9 mouse cellular contexts compared by ENCODE assay signal in genomic region chr10:75872025-75872914, GRCm38 (mm10). TPM values are rescaled to one million over a fixed set of nuclear protein-coding genes. Genes with fewer than 3 reads are reported as not detected.
A peak's percentile ranks its signal among the peaks of the same experiment; 100 is the strongest.
DNase-seq lines count a peak whose midpoint lies in the region; ATAC-seq and TF ChIP-seq lines count a peak whose summit lies in the region.
"Had no signal": no experiment of that assay in that cellular context is flagged by ENCODE, and none has a peak within 500 bp of the region (broad histone marks: within the 10 kb centered on the region; RNA-seq: fewer than 3 reads in every experiment).

No protein-coding gene starts in this region.

- H3K4me3 ChIP-seq in lung, adult 2 months (replicated peaks; ENCODE audit: extremely low read depth, low read depth, low read length) = peak overlapping the region; percentile 48
- peak overlapping the region; percentile 33 for H3K4me3 ChIP-seq in limb, embryonic 12.5 days (replicated peaks)
- peak overlapping the region; percentile 40 for H3K4me3 ChIP-seq in neural tube, embryonic 15.5 days (replicated peaks)

- peak overlapping the region; percentile 51; the same call in 1 of the 2 replicates for H3K27ac ChIP-seq in limb, embryonic 12.5 days
- H3K27ac ChIP-seq in neural tube, embryonic 15.5 days (replicated peaks) = peak overlapping the region; percentile 86

- 0 out of 2 replicates have a peak overlapping the region, but pooled peaks have one; percentile 40 for H3K9ac ChIP-seq in limb, embryonic 12.5 days (replicated peaks)
- peak overlapping the region; percentile 48 for H3K9ac ChIP-seq in neural tube, embryonic 15.5 days (replicated peaks)

- H3K27me3 ChIP-seq in limb, embryonic 12.5 days = no peaks in the 10 kb centered on the region
- no peaks in the 10 kb centered on the region for H3K27me3 ChIP-seq in neural tube, embryonic 15.5 days (replicated peaks)

- no peak for TF ChIP-seq CTCF in lung, adult 2 months (IDR thresholded peaks at IDR 0.05; ENCODE audit: insufficient read depth, low read length)

- DNase-seq in lung, adult 2 months = no peak
- DNase-seq in lung, postnatal 25 days (ENCODE audit: low spot score) = no peak
- no peak for DNase-seq in urinary bladder, postnatal 4 days (ENCODE audit: low spot score in 2 of 2)
- DNase-seq in cerebellum, postnatal 14 days = no peak
- no peak for DNase-seq in thymus, postnatal 14 days

- WGBS in lung, adult 2 months = 40% methylated on average over 10 of the region's 10 CpGs
- WGBS in limb, embryonic 12.5 days = 40% methylated on average over 10 of the region's 10 CpGs
- 38% methylated on average over 10 of the region's 10 CpGs for WGBS in neural tube, embryonic 15.5 days

- H3K4me2 ChIP-seq in limb, embryonic 12.5 days = peak overlapping the region; percentile 61
- peak overlapping the region; percentile 63 for H3K4me2 ChIP-seq in neural tube, embryonic 15.5 days

- ATAC-seq in erythroid progenitor cell, adult 5-6 weeks (replicated peaks; ENCODE audit: low FRiP score, poor library complexity, severe bottlenecking) = 0 out of 2 replicates have a peak, but pooled peaks have one; percentile 18
- peak; percentile 12; the same call in 1 of the 2 replicates for ATAC-seq in limb, embryonic 12.5 days (ENCODE audit: insufficient number of reproducible peaks, insufficient read depth, low FRiP score, low TSS enrichment, low read depth)
- ATAC-seq in neural tube, embryonic 15.5 days (ENCODE audit: low FRiP score) = 0 out of 2 replicates have a peak, but pooled peaks have one; percentile 7

- H3K4me1 ChIP-seq in lung, adult 2 months (ENCODE audit: control insufficient read depth, insufficient read depth, low read length) = no peaks in the 10 kb centered on the region
- H3K4me1 ChIP-seq in limb, embryonic 12.5 days (replicated peaks) = peaks cover 11% of the 10 kb centered on the region
- H3K4me1 ChIP-seq in neural tube, embryonic 15.5 days = peaks cover 15% of the 10 kb centered on the region

- no peaks in the 10 kb centered on the region for H3K9me3 ChIP-seq in limb, embryonic 12.5 days
- no peaks in the 10 kb centered on the region for H3K9me3 ChIP-seq in neural tube, embryonic 15.5 days (replicated peaks)

- no peaks in the 10 kb centered on the region for H3K36me3 ChIP-seq in limb, embryonic 12.5 days
- no peaks in the 10 kb centered on the region for H3K36me3 ChIP-seq in neural tube, embryonic 15.5 days

- TF ChIP-seq POLR2A in lung, adult 2 months (IDR thresholded peaks at IDR 0.05; ENCODE audit: borderline replicate concordance, extremely low read depth, low read depth, low read length) = no peak

RNA-seq across cellular contexts. Expression of gene Mif, which starts 12.2 kb away (rescaled TPM):
- 479 and 563 TPM in 2 replicates for polyA plus RNA-seq in lung, adult 2 months (2012; rRNA removed)
- 49.4 and 54.9 TPM in 2 replicates for total RNA-seq in erythroid progenitor cell, adult 5-6 weeks (2015; ENCODE audit: low replicate concordance)
- 14.8 and 26.6 TPM in 2 replicates for total RNA-seq in erythroid progenitor cell, adult 5-6 weeks (2017; ENCODE audit: low replicate concordance)
- 1,855 and 1,928 TPM in 2 replicates for polyA plus RNA-seq in limb, embryonic 12.5 days (2016; fragmentation: Nextera tagmentation; extraction: Ambion mirVana)
- polyA plus RNA-seq in neural tube, embryonic 15.5 days (2015; fragmentation: Nextera tagmentation; extraction: Ambion mirVana) = 1,840 and 1,880 TPM in 2 replicates

RNA-seq across cellular contexts. Expression of gene Derl3, which starts 20.9 kb away (rescaled TPM):
- polyA plus RNA-seq in lung, adult 2 months (2012; rRNA removed) = 5.1 and 12.1 TPM in 2 replicates
- total RNA-seq in erythroid progenitor cell, adult 5-6 weeks (2015; ENCODE audit: low replicate concordance) = not detected in 2 replicates
- not detected in 2 replicates for total RNA-seq in erythroid progenitor cell, adult 5-6 weeks (2017; ENCODE audit: low replicate concordance)
- polyA plus RNA-seq in limb, embryonic 12.5 days (2016; fragmentation: Nextera tagmentation; extraction: Ambion mirVana) = 3.5 and 3.9 TPM in 2 replicates
- polyA plus RNA-seq in neural tube, embryonic 15.5 days (2015; fragmentation: Nextera tagmentation; extraction: Ambion mirVana) = 1.2 and 1.9 TPM in 2 replicates

RNA-seq across cellular contexts. Expression of gene Gstt2, which starts 35.0 kb away (rescaled TPM):
- polyA plus RNA-seq in lung, adult 2 months (2012; rRNA removed) = 137 and 149 TPM in 2 replicates
- total RNA-seq in erythroid progenitor cell, adult 5-6 weeks (2015; ENCODE audit: low replicate concordance) = 18.4 and 20.5 TPM in 2 replicates
- total RNA-seq in erythroid progenitor cell, adult 5-6 weeks (2017; ENCODE audit: low replicate concordance) = 9.8 and 42.0 TPM in 2 replicates
- 9.7 and 11.1 TPM in 2 replicates for polyA plus RNA-seq in limb, embryonic 12.5 days (2016; fragmentation: Nextera tagmentation; extraction: Ambion mirVana)
- 6.3 and 16.2 TPM in 2 replicates for polyA plus RNA-seq in neural tube, embryonic 15.5 days (2015; fragmentation: Nextera tagmentation; extraction: Ambion mirVana)

RNA-seq across cellular contexts. Expression of gene Smarcb1, which starts 49.1 kb away (rescaled TPM):
- 41.2 and 53.1 TPM in 2 replicates for polyA plus RNA-seq in lung, adult 2 months (2012; rRNA removed)
- total RNA-seq in erythroid progenitor cell, adult 5-6 weeks (2015; ENCODE audit: low replicate concordance) = 50.1 and 67.9 TPM in 2 replicates
- 32.1 and 39.3 TPM in 2 replicates for total RNA-seq in erythroid progenitor cell, adult 5-6 weeks (2017; ENCODE audit: low replicate concordance)
- polyA plus RNA-seq in limb, embryonic 12.5 days (2016; fragmentation: Nextera tagmentation; extraction: Ambion mirVana) = 252 and 264 TPM in 2 replicates
- polyA plus RNA-seq in neural tube, embryonic 15.5 days (2015; fragmentation: Nextera tagmentation; extraction: Ambion mirVana) = 229 and 243 TPM in 2 replicates

RNA-seq across cellular contexts. Expression of gene Gstt4, which starts 49.9 kb away (rescaled TPM):
- not detected in 2 replicates for polyA plus RNA-seq in lung, adult 2 months (2012; rRNA removed)
- total RNA-seq in erythroid progenitor cell, adult 5-6 weeks (2015; ENCODE audit: low replicate concordance) = not detected in 2 replicates
- total RNA-seq in erythroid progenitor cell, adult 5-6 weeks (2017; ENCODE audit: low replicate concordance) = not detected in 2 replicates
- polyA plus RNA-seq in limb, embryonic 12.5 days (2016; fragmentation: Nextera tagmentation; extraction: Ambion mirVana) = not detected in 2 replicates
- polyA plus RNA-seq in neural tube, embryonic 15.5 days (2015; fragmentation: Nextera tagmentation; extraction: Ambion mirVana) = not detected in 2 replicates
- total RNA-seq: left cerebral cortex, postnatal 10 days had no signal
